Mouse (Mus musculus): Measurements from ENCODE around the gene Ccdc181. TPM values are rescaled to one million over a fixed set of nuclear protein-coding genes. Genes with fewer than 3 reads are reported as not detected.

Gene Ccdc181
- total and polyA plus RNA-seq, 3 experiments: 11.0 to 15.8 TPM; not detected in 1

DNA sequence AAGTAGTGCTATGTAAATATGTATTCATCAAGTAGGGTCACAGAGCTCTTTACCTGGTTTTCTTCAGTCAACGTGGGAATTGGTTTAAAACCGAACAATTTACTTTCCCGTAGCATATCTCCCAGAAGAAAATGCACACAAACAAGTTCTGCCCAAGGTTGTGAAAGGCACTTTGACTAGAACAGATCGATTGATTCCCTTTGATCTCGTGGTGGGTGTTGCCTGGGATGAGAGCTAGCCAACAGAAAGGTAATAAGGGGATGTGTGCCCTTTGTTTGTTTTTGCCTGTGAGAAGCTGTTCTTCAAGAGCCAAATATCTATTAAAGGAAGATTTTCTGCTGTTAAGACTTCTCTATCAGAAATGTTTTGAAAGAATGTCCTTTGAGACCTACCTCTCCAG, 22.8 kb upstream of the Ccdc181 start:
- peaks cover 16% of the 10 kb centered on the region for H3K79me2 ChIP-seq (ENCODE audit: control insufficient read depth, insufficient read depth, low read length, poor library complexity)
- no peaks in the 10 kb centered on the region for H3K27me3 ChIP-seq (ENCODE audit: control insufficient read depth in 1 of 2, insufficient read depth in 2 of 2, low read length in 2 of 2)
- H3K4me3 ChIP-seq (ENCODE audit: control insufficient read depth in 1 of 2, insufficient read depth in 1 of 2, low read depth in 2 of 2, low read length in 2 of 2): no peak overlapping the region
- H3K9ac ChIP-seq (ENCODE audit: control insufficient read depth, low read depth, low read length, poor library complexity, severe bottlenecking): no peak overlapping the region
- peaks cover 0 to 7% of the 10 kb centered on the region in 2 experiments; a peak in 2 of 4 replicates for H3K36me3 ChIP-seq (ENCODE audit: control insufficient read depth in 1 of 2, insufficient read depth in 2 of 2, low read length in 2 of 2)
- no peak overlapping the region for H3K27ac ChIP-seq (ENCODE audit: control insufficient read depth, low read depth, low read length)
- no peak for TF ChIP-seq MAZ (IDR thresholded peaks at IDR 0.05; ENCODE audit: low read depth, low read length)
- no peak for TF ChIP-seq MAFK (IDR thresholded peaks at IDR 0.05; ENCODE audit: borderline replicate concordance, low read depth, low read length)
- TF ChIP-seq RCOR1 (IDR thresholded peaks at IDR 0.05; ENCODE audit: low read depth, low read length): no peak
- TF ChIP-seq SMC3 (IDR thresholded peaks at IDR 0.05; ENCODE audit: low read depth, low read length): no peak
- no peak for TF ChIP-seq SIN3A (IDR thresholded peaks at IDR 0.05; ENCODE audit: low read length)
- no peak for TF ChIP-seq TCF12 (IDR thresholded peaks at IDR 0.05; ENCODE audit: low read depth, low read length)
- TF ChIP-seq CHD1 (IDR thresholded peaks at IDR 0.05; ENCODE audit: low read depth, low read length): no peak
- no peak for TF ChIP-seq UBTF (IDR thresholded peaks at IDR 0.05; ENCODE audit: borderline replicate concordance, insufficient read depth, low read depth, low read length)
- no peak for TF ChIP-seq GABPA (IDR thresholded peaks at IDR 0.05; ENCODE audit: low read depth, low read length)
- TF ChIP-seq GATA1 (IDR thresholded peaks at IDR 0.05; ENCODE audit: low read depth, low read length): no peak
- TF ChIP-seq NELFE (IDR thresholded peaks at IDR 0.05; ENCODE audit: low read depth, low read length): no peak
- no peak for TF ChIP-seq TAL1 (IDR thresholded peaks at IDR 0.05; ENCODE audit: low read length)
- TF ChIP-seq ZNF384 (IDR thresholded peaks at IDR 0.05; ENCODE audit: low read depth, low read length): no peak
- TF ChIP-seq TBP (IDR thresholded peaks at IDR 0.05; ENCODE audit: low read depth, low read length): no peak
- no peak for TF ChIP-seq POLR2AphosphoS2 (IDR thresholded peaks at IDR 0.05; ENCODE audit: low read length)
- TF ChIP-seq USF1 (IDR thresholded peaks at IDR 0.05; ENCODE audit: low read depth, low read length): no peak
- TF ChIP-seq ZC3H11A (IDR thresholded peaks at IDR 0.05; ENCODE audit: low read depth, low read length): no peak
- H3K9me3 ChIP-seq (replicated peaks; ENCODE audit: insufficient read depth, low read length): no peaks in the 10 kb centered on the region
- peaks cover 0 to 10% of the 10 kb centered on the region in 2 experiments; a peak in 3 of 4 replicates for H3K4me1 ChIP-seq (ENCODE audit: control insufficient read depth in 1 of 2, insufficient read depth in 2 of 2, low read length in 2 of 2)
- no peak for DNase-seq (ENCODE audit: low read depth, low spot score)

GRCm38 (mm10) chr1:164254836-164255235, 20.5 kb upstream of the Ccdc181 start:
- Histone ChIP-seq H3K9ac (ENCODE audit: control insufficient read depth, low read depth, low read length, poor library complexity, severe bottlenecking) (no peak overlapping the region), H3K27me3 (ENCODE audit: control insufficient read depth in 1 of 2, insufficient read depth in 2 of 2, low read length in 2 of 2) (no peaks in the 10 kb centered on the region), H3K27ac (ENCODE audit: control insufficient read depth, low read depth, low read length) (no peak overlapping the region), H3K36me3 (ENCODE audit: control insufficient read depth in 1 of 2, insufficient read depth in 2 of 2, low read length in 2 of 2) (peaks cover 0 to 7% of the 10 kb centered on the region in 2 experiments; a peak in 2 of 4 replicates), H3K4me3 (ENCODE audit: control insufficient read depth in 1 of 2, insufficient read depth in 1 of 2, low read depth in 2 of 2, low read length in 2 of 2) (no peak overlapping the region), H3K9me3 (replicated peaks; ENCODE audit: insufficient read depth, low read length) (no peaks in the 10 kb centered on the region), H3K79me2 (ENCODE audit: control insufficient read depth, insufficient read depth, low read length, poor library complexity) (peaks cover 9% of the 10 kb centered on the region; the same call in 1 of the 2 replicates), H3K4me1 (ENCODE audit: control insufficient read depth in 1 of 2, insufficient read depth in 2 of 2, low read length in 2 of 2) (peaks cover 0 to 10% of the 10 kb centered on the region in 2 experiments; a peak in 3 of 4 replicates)
- no peak for DNase-seq (ENCODE audit: low read depth, low spot score)
- TF ChIP-seq TAL1 (IDR thresholded peaks at IDR 0.05; ENCODE audit: low read length): no peak
- no peak for TF ChIP-seq MAZ (IDR thresholded peaks at IDR 0.05; ENCODE audit: low read depth, low read length)
- TF ChIP-seq RAD21 (IDR thresholded peaks at IDR 0.05; ENCODE audit: low read depth, low read length): no peak
- TF ChIP-seq ELF1 (IDR thresholded peaks at IDR 0.05; ENCODE audit: low read depth, low read length): no peak

Data from MEL (cell line).